Mouse (Mus musculus): Measurements from ENCODE around the gene Cldn24.

DNA sequence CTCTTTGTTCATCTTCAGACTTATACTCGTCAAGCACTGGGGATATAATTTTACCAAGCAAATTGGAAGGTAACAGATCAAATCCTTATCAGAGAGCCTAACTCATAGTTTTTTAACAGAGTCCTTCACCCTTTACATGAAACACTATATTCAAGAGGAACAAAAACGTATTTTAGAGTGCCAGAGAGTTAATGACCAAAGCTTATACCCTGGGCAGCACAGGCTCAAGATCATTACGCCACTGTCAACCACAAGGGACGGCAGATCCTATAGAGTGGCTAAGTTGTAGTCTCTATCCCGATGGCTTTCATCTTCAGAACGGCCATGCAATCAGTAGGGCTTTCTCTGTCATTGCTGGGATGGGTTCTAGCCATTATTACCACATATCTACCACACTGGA is at the start of gene Cldn24:
- no peak for TF ChIP-seq CTCF (conservative IDR thresholded peaks at IDR 0.05 in 1 of 2, IDR thresholded peaks at IDR 0.05 in 1 of 2; ENCODE audit: low read depth in 2 of 2, low read length in 2 of 2)
- TF ChIP-seq POLR2A (IDR thresholded peaks at IDR 0.05; ENCODE audit: low read depth, low read length) = no peak
- no peak for TF ChIP-seq TCF12 (IDR thresholded peaks at IDR 0.05; ENCODE audit: low read depth, low read length)
- no peak for TF ChIP-seq E2F4 (IDR thresholded peaks at IDR 0.05; ENCODE audit: insufficient replicate concordance, low read depth, low read length)
- no peak for TF ChIP-seq ZMIZ1 (IDR thresholded peaks at IDR 0.05; ENCODE audit: low read depth, low read length)
- TF ChIP-seq NELFE (IDR thresholded peaks at IDR 0.05; ENCODE audit: low read depth, low read length) = no peak
- no peak for TF ChIP-seq EP300 (IDR thresholded peaks at IDR 0.05; ENCODE audit: low read length)
- TF ChIP-seq RAD21 (IDR thresholded peaks at IDR 0.05; ENCODE audit: low read depth, low read length) = no peak
